Mouse (Mus musculus): ENCODE results near the gene Dhx40. TPM values are rescaled to one million over a fixed set of nuclear protein-coding genes. Genes with fewer than 3 reads are reported as not detected.

Gene Dhx40
- total RNA-seq, 2 experiments from 2014 or later, result 9.8 to 11.1 TPM

DNA sequence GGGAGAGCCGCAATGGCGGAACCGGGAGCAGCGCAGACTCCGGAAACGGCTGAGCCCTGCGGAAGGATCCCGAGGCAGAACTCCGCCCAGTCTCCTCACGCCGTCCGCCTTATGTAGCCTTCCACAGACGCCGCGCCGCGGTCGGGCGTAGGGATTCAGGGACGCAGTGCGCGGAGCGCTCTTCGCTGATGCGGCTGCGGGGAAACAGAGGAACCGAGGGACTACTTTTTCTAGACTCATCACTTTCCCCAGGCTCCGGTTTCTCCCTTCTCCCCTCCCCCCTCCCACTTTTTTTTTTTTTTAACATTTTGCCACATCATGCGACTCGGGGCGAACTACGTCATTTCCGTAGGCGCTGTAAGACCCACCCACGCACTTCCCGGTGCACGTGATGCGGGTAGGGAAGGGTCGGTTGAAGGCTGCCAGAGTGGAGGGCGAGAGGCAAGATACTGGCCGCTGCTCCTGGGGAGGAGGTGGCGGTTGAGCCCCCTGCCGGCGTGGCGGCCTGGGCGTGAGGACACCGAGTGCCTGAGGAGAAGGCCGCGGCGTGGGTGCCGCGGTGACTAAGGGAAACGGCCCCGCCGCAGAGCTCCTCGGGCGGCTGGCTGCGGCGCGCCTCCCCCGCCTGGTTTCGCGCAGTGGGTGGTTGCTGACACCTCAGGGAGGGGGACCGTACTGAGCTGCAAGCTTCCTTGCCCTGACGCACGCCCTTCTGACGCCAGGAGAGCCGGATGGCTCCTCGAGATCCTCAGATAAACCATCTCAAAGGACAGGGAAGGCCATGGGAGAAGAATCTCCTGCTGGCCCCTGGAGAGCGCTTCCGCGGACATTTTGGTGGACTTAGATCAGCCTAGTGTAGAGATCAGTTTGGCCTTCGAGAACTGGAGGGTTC is 49.8 kb downstream of the Dhx40 start, which contains the start of gene Cltc:
Gene Cltc, minus strand, starts transcription at position 86 of the 892 bp plus-strand sequence.
- Histone ChIP-seq H3K27ac (peak within 1 kb of the TSS; percentile 97), H3K4me3 (peak within 1 kb of the TSS; percentile 80)
- TF ChIP-seq CTCF (IDR thresholded peaks at IDR 0.05), result peak; percentile 58
- DNase-seq, result peak; percentile 97
- intact Hi-C loops (cut with DNase I), result loop anchor here (5.0 kb wide), 1 partner anchor 75 kb away; the partner anchor contains the start of genes Ptrh2 and Vmp1

DNA sequence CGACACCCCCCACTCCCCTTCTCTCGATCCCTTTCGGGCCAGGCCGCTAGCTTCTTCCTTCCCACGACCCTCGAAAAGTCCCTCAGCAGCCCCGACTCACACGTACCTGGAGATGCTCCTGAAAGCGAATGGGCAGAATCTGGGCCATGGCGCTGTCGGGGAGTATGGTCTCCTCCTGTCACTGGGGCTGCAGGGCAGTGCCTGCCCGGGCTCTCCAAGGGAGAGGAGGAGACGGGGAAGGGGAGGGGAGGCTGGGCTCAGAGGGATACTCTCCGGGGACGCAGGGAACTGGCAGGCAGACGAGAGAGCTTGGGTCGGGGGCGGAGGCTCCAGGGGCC is 50.4 kb downstream of the Dhx40 start:
- H3K4me3 ChIP-seq, result peak overlapping the region; percentile 80
- H3K27ac ChIP-seq, result peak overlapping the region; percentile 97
- DNase-seq, result no peak
- intact Hi-C loops (cut with DNase I), result loop anchor here (5.0 kb wide), 1 partner anchor 75 kb away; the partner anchor contains the start of genes Ptrh2 and Vmp1
- no peak for TF ChIP-seq CTCF (IDR thresholded peaks at IDR 0.05)

DNA sequence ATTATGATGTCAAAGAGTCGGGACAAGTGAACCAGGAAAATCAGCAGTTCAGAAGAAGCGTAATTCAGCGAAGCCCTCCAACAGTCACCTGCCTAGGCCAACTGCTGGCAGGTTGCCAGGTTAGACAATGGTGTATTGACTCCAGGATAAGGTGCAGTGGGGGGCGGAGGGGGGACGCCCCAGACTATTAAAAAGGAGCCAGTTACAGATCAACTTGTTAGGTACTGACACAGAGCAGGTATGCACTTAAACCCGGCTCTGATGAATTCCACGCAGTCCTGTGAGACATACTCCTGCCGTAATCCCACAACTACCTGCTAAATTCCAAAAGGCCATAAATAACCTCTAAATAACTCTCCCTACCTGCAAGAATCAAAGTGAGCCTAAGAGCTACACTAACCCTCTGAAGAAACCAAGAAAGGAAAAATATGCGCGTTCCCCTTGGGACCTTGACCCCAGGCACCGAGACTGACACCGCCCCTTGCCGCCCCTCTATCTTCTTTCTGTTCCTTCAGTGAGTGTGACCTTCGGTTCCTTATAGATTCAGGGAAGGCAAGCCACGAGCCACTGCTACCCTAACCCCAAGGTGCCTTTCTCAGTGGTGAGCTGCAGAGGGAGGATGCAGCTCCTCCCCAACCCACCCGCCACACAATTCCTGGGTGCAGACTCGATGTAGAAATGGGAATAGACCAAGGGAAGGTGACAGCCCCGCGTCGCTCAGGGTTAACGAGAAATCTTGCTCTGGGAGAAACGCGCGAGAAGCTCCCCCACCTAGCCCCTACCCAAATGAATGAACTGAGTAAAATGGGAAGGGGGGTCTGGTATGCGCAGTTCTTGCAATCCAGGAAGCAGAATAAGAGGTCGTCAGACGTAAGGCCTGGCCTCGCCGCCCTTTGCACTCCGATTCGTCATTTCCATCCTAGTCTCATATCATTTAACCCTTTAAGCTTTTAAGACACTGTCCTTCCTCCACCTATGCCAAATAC is 51.1 kb downstream of the Dhx40 start:
- peak overlapping the region; percentile 97 for H3K27ac ChIP-seq
- peak overlapping the region; percentile 80 for H3K4me3 ChIP-seq
- TF ChIP-seq CTCF (IDR thresholded peaks at IDR 0.05), result no peak
- DNase-seq, result peak; percentile 73
- intact Hi-C loops (cut with DNase I), result loop anchor here (5.0 kb wide), 1 partner anchor 74 kb away; the partner anchor contains the start of genes Ptrh2 and Vmp1

DNA sequence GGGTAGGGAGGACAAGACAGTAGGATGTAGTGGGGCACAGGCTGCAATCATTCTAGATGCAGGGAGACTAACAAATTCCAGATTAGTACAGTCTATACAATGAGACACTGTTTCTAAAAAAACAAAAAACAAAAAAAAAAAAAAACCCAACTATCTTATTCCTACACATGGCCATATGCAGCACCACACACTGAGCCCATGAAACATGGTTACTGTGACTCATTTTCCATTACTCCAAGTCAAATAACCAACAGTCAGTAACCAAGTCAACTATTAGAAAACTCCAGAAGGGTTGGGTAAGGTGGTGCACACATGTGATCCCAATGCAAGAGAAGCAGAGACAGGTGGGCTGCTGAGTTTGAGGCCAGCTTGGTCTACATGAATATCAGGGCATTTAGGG is 55.1 kb downstream of the Dhx40 start:
- Histone ChIP-seq H3K27ac (peak overlapping the region; percentile 63), H3K4me3 (peak overlapping the region; percentile 80; the same call in 1 of the 2 replicates)
- no peak for DNase-seq
- TF ChIP-seq CTCF (IDR thresholded peaks at IDR 0.05), result no peak
- intact Hi-C loops (cut with DNase I), result no loop called here

DNA sequence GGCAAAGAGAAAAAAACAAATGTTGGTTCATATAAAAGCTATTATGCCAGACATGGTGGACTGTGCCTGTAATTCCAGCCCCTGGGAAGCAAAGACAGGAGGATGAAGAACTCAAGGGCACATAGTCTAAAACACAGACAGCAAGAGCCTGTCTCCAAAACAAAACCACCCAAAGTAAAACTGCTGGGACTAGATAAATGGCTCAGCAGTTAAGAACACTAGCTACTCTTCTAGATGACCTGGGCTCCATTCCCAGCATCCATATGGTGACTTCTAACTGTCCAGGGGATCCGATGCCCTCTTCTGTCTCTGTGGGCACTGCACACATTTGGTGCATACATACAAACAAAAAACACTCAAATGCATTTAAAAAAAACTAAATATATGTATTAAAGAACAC is 56.5 kb downstream of the Dhx40 start:
- Histone ChIP-seq H3K4me3 (0 out of 2 replicates have a peak overlapping the region, but pooled peaks have one; percentile 5), H3K27ac (peak overlapping the region; percentile 82)
- no peak for TF ChIP-seq CTCF (IDR thresholded peaks at IDR 0.05)
- DNase-seq, result no peak
- intact Hi-C loops (cut with DNase I), result no loop called here

DNA sequence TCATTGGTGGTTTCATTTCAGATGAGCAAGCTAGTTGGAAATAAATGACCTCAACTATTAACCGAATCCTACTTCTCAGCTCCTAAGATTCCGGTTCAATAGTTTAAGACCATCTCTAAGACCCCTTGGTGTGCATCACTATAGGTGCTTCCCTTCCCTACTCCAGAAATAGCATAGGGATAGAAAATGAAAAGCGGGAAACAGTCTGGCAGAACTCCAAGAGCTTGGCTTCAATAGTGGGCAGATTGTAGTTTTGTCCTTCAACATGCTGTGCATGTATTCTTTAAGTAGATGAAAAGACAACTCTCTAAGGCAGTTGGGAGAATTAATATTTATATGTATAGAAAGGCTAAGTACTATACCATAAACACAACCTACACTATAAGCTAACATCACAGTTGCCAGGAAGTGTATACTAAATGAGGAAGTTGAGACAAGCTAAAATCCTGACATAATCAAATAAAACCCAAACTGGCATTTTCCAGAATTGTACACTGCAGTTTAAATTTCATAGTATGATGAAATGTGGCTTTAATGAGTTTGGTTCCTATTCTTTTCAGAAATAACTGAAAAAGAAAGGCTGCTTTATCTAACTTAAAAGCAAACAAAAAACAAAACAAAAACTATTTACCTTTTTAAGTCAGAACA is 57.6 kb downstream of the Dhx40 start:
- no peak for DNase-seq
- intact Hi-C loops (cut with DNase I), result no loop called here
- peak overlapping the region; percentile 82 for H3K27ac ChIP-seq
- no peak for TF ChIP-seq CTCF (IDR thresholded peaks at IDR 0.05)
- H3K4me3 ChIP-seq, result peak overlapping the region; percentile 47; the same call in 1 of the 2 replicates

DNA sequence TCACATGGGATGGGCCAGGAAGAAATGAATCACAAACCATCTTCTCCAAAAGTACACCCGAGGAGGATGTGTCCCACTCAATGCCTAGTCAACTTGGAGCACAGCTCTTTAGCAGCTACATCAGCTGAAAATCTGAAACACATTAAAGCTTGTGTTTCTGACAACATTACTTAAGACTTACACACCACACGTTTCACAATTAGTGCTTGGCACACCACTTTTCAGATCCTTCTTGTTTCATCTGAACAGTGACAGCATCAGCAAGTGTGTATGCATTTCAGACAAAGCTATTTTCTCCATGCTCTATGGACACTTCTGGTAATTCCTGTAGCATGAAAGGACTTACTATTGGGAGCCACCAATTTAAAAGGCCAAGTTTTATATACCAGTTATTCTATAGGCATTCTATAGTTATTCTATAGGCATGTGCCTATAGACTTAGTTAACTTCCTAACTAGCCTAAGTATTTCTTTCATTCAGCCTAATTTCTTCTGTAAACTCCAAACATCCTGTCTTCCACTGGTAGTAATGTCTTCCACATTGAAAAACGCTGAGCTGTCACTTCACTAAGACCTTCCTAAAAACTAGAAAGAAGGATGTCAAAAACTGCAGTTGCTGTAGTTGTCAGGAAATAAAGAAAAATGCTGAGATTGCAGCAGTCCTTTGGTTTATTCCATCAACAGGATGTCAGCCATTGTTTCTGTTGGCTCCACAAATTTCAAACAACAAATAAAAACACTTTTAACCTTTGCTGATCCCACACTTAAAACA is 61.7 kb downstream of the Dhx40 start:
- Histone ChIP-seq H3K4me3 (peak overlapping the region; percentile 46; the same call in 1 of the 2 replicates), H3K27ac (peak overlapping the region; percentile 82)
- no peak for DNase-seq
- no peak for TF ChIP-seq CTCF (IDR thresholded peaks at IDR 0.05)
- intact Hi-C loops (cut with DNase I), result no loop called here

DNA sequence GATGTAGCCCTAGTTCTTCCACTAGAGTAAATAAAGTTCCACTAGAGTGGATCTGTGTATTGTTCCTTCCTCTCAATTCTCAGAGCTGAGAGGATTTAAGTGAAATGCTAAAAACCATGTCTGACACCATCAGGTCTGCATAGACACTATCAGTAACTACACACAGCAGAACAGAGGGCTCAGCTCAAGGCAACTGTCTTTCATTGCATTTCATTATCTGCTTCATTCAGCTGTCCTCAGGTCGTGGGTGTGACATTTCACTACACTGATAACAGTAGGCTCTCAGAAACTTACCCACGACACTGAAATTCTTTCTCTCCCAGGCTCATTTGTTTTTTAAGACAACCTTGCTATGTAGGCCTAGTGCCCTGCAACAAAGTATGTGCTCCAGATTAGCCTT is 64.9 kb downstream of the Dhx40 start:
- intact Hi-C loops (cut with DNase I), result no loop called here
- TF ChIP-seq CTCF (IDR thresholded peaks at IDR 0.05), result no peak
- no peak overlapping the region for H3K4me3 ChIP-seq
- no peak for DNase-seq
- peak overlapping the region; percentile 82 for H3K27ac ChIP-seq

DNA sequence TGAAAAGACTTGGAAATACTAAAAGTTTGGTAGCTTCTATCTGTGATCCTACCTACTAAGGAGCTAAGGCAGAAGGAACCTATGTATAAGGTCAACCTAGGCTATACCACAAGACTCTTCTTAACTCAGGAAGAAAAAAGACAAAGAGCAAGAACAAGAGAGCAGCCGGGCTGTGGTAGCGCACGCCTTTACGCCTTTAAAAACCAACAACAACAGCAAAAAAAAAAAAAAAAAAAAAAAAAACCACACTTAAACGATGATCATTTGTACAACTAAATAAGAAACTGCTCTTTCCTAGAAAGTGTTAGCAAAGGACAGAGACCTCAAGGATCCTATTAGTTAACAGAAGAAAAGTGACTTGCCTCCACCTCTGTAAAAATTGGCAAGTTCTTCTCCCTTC is 66.0 kb downstream of the Dhx40 start:
- H3K4me3 ChIP-seq, result no peak overlapping the region
- TF ChIP-seq CTCF (IDR thresholded peaks at IDR 0.05), result no peak
- intact Hi-C loops (cut with DNase I), result no loop called here
- DNase-seq, result no peak
- peak overlapping the region; percentile 82 for H3K27ac ChIP-seq

DNA sequence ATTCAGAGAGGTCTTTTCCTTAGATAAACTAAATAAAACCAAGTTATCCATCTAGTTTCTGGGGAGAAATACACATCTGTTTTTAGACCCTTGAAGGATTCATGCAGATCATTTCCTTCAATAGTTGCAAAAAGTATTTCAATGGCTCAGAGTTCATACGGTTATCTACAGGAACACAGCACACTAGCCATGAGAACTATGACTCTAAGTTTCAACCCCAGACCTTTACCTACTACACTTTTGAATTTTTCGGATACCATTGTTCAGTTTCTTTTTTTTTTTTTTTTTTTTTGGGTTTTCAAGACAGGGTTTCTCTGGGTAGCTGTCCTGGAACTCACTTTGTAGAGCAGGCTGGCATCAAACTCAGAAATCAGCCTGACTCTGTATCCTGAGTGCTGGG is 68.1 kb downstream of the Dhx40 start:
- no peak for TF ChIP-seq CTCF (IDR thresholded peaks at IDR 0.05)
- Histone ChIP-seq H3K4me3 (no peak overlapping the region), H3K27ac (peak overlapping the region; percentile 38; the same call in 1 of the 2 replicates)
- intact Hi-C loops (cut with DNase I), result no loop called here
- DNase-seq, result no peak

DNA sequence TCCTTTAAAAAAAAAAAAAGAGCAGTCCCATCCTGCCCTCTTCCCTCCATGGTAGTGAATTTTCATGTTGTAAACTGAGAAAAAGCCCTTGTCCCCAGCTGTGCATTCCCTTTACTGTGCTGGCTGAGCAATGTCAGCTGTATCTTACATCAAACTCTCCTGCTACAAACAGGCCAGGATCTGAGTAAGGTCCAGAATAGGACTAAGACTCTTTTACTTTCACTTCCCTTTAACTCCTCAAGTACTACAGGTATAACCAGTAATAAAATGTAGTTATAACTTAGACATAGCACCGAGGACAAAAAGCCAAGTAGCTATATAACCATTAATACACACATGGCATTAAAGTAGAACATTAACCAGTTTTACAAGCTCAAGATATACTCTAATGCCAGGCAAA is 68.6 kb downstream of the Dhx40 start:
- Histone ChIP-seq H3K4me3 (no peak overlapping the region), H3K27ac (peak overlapping the region; percentile 24)
- no peak for DNase-seq
- no peak for TF ChIP-seq CTCF (IDR thresholded peaks at IDR 0.05)
- intact Hi-C loops (cut with DNase I), result no loop called here
